Mouse (Mus musculus): ENCODE data around the gene Foxa2. TPM values are rescaled to one million over a fixed set of nuclear protein-coding genes. Genes with fewer than 3 reads are reported as not detected.

The Foxa2 gene
- not detected in 2 replicates for polyA plus RNA-seq (2011; ENCODE audit: insufficient read length, low read depth, missing spikeins)

GRCm38 (mm10) chr2:148046799-148047165, at the start of gene Foxa2:
TSS of gene Foxa2 (minus strand) at chr2:148046969.
- H3K4me1 ChIP-seq (ENCODE audit: control insufficient read depth, insufficient read depth, low read length): no peaks in the 10 kb centered on the region
- no peak for TF ChIP-seq CTCF (IDR thresholded peaks at IDR 0.05; ENCODE audit: borderline replicate concordance, insufficient read depth, low read length)
- TF ChIP-seq POLR2A (IDR thresholded peaks at IDR 0.05; ENCODE audit: low read depth, low read length): no peak
- H3K27ac ChIP-seq (ENCODE audit: insufficient read depth, low read length): no peak within 1 kb of the TSS
- H3K4me3 ChIP-seq (ENCODE audit: insufficient read depth, low read length): no peak within 1 kb of the TSS

DNA sequence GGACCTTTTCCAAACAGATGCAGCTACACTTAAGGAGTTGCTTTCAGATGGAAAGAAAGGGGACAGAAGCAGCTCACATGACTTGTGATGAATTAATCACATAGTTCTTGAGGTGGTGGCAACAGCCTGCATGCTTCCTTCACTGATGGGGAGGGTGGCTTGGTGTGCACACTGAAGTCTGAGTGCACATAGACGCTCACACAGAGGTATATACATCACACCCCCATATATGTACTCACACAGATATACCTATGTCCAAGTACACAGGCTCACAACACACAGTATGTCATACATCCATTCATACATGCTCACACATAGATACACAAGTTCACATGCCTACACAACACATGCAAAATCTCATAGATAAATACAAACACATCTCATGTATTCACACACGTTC, 45.3 kb upstream of the Foxa2 start:
- H3K4me3 ChIP-seq (ENCODE audit: insufficient read depth, low read length): no peak overlapping the region
- no peak for TF ChIP-seq CTCF (IDR thresholded peaks at IDR 0.05; ENCODE audit: borderline replicate concordance, insufficient read depth, low read length)
- no peaks in the 10 kb centered on the region for H3K4me1 ChIP-seq (ENCODE audit: control insufficient read depth, insufficient read depth, low read length)
- no peak overlapping the region for H3K27ac ChIP-seq (ENCODE audit: insufficient read depth, low read length)

DNA sequence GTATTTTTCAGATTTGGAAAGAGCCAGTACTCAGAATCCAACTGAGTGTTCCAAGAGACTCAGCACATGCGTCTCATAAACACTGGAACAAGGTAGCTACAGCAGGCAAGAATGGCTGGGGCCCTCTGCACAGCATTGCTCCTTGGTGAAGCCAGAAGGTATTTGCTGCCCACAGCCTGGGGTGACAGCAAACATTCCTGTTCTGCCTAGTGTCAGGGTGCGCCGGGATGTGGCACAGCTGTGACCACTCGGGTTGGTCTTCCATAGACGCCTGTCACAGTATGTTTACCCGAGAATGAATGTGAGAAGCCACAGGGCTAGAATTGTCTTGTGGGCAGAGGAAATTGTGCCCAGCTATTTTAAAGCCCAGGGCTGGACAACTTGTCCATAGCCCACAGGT, 44.9 kb upstream of the Foxa2 start:
- H3K4me3 ChIP-seq (ENCODE audit: insufficient read depth, low read length): no peak overlapping the region
- H3K4me1 ChIP-seq (ENCODE audit: control insufficient read depth, insufficient read depth, low read length): no peaks in the 10 kb centered on the region
- no peak for TF ChIP-seq CTCF (IDR thresholded peaks at IDR 0.05; ENCODE audit: borderline replicate concordance, insufficient read depth, low read length)
- TF ChIP-seq POLR2A (IDR thresholded peaks at IDR 0.05; ENCODE audit: low read depth, low read length): no peak
- no peak overlapping the region for H3K27ac ChIP-seq (ENCODE audit: insufficient read depth, low read length)

GRCm38 (mm10) chr2:148090071-148090470, 43.3 kb upstream of the Foxa2 start:
- Histone ChIP-seq H3K4me1 (ENCODE audit: control insufficient read depth, insufficient read depth, low read length) (no peaks in the 10 kb centered on the region), H3K4me3 (ENCODE audit: insufficient read depth, low read length) (no peak overlapping the region)
- no peak for TF ChIP-seq POLR2A (IDR thresholded peaks at IDR 0.05; ENCODE audit: low read depth, low read length)
- no peak for TF ChIP-seq CTCF (IDR thresholded peaks at IDR 0.05; ENCODE audit: borderline replicate concordance, insufficient read depth, low read length)

GRCm38 (mm10) chr2:148085529-148085928, 38.8 kb upstream of the Foxa2 start:
- Histone ChIP-seq H3K4me3 (ENCODE audit: insufficient read depth, low read length) (no peak overlapping the region), H3K4me1 (ENCODE audit: control insufficient read depth, insufficient read depth, low read length) (no peaks in the 10 kb centered on the region), H3K27ac (ENCODE audit: insufficient read depth, low read length) (no peak overlapping the region)
- no peak for TF ChIP-seq POLR2A (IDR thresholded peaks at IDR 0.05; ENCODE audit: low read depth, low read length)
- TF ChIP-seq CTCF (IDR thresholded peaks at IDR 0.05; ENCODE audit: borderline replicate concordance, insufficient read depth, low read length): no peak

More at GRCm38 (mm10) chr2:148090071-148090470, 43.3 kb upstream of the Foxa2 start:
- no peak overlapping the region for H3K27ac ChIP-seq (ENCODE audit: insufficient read depth, low read length)

DNA sequence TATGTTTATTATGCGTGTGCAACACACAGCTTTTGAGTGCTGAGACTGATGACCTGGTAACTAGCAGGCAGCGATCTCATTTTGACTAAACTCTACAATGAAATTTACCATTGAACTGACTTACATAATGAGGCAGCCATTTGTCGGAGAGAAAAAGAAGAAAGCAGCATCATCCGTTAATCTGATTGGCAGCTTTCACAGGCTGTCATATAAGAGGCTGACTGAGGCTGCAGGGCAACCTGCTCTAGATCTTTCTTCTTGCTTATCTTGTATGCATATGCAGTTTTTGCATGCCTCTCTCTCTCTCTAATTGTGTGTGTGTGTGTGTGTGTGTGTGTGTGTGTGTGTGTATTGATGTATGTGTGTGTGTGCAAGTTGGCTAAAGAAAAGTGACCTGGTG, 38.4 kb upstream of the Foxa2 start:
- Histone ChIP-seq H3K4me3 (ENCODE audit: insufficient read depth, low read length) (no peak overlapping the region), H3K4me1 (ENCODE audit: control insufficient read depth, insufficient read depth, low read length) (no peaks in the 10 kb centered on the region), H3K27ac (ENCODE audit: insufficient read depth, low read length) (no peak overlapping the region)
- TF ChIP-seq CTCF (IDR thresholded peaks at IDR 0.05; ENCODE audit: borderline replicate concordance, insufficient read depth, low read length): no peak
- no peak for TF ChIP-seq POLR2A (IDR thresholded peaks at IDR 0.05; ENCODE audit: low read depth, low read length)

GRCm38 (mm10) chr2:148082283-148082682, 35.5 kb upstream of the Foxa2 start:
- no peak for TF ChIP-seq POLR2A (IDR thresholded peaks at IDR 0.05; ENCODE audit: low read depth, low read length)
- peak; percentile 66 for TF ChIP-seq CTCF (IDR thresholded peaks at IDR 0.05; ENCODE audit: borderline replicate concordance, insufficient read depth, low read length)
- no peak overlapping the region for H3K27ac ChIP-seq (ENCODE audit: insufficient read depth, low read length)
- H3K4me3 ChIP-seq (ENCODE audit: insufficient read depth, low read length): no peak overlapping the region
- H3K4me1 ChIP-seq (ENCODE audit: control insufficient read depth, insufficient read depth, low read length): no peaks in the 10 kb centered on the region

GRCm38 (mm10) chr2:148060705-148061104, 13.9 kb upstream of the Foxa2 start:
- Histone ChIP-seq H3K27ac (ENCODE audit: insufficient read depth, low read length) (no peak overlapping the region), H3K4me3 (ENCODE audit: insufficient read depth, low read length) (no peak overlapping the region), H3K4me1 (ENCODE audit: control insufficient read depth, insufficient read depth, low read length) (no peaks in the 10 kb centered on the region)
- TF ChIP-seq CTCF (IDR thresholded peaks at IDR 0.05; ENCODE audit: borderline replicate concordance, insufficient read depth, low read length) (no peak), POLR2A (IDR thresholded peaks at IDR 0.05; ENCODE audit: low read depth, low read length) (no peak)

DNA sequence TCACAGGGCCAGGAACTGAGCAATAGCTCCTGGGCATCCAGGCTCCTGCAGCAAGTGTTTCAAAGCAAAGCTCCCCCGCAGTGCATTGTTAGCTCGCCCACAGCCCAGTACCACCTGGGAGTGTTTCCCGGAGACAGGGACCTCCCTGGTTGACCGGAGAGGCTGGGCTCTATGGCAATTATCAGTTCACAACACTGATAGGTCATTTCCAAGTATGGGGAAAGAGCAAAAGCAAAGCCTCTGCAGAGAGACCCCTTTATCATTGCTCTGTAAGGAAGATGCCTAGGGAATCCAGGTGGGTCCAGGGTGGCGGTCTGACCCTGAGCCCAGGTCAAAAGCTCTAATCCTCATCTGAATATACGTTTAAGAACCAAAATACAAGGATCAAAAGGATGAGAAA, 6.6 kb upstream of the Foxa2 start:
- Histone ChIP-seq H3K4me1 (ENCODE audit: control insufficient read depth, insufficient read depth, low read length) (no peaks in the 10 kb centered on the region), H3K4me3 (ENCODE audit: insufficient read depth, low read length) (no peak overlapping the region), H3K27ac (ENCODE audit: insufficient read depth, low read length) (no peak overlapping the region)
- no peak for TF ChIP-seq POLR2A (IDR thresholded peaks at IDR 0.05; ENCODE audit: low read depth, low read length)
- TF ChIP-seq CTCF (IDR thresholded peaks at IDR 0.05; ENCODE audit: borderline replicate concordance, insufficient read depth, low read length): no peak

DNA sequence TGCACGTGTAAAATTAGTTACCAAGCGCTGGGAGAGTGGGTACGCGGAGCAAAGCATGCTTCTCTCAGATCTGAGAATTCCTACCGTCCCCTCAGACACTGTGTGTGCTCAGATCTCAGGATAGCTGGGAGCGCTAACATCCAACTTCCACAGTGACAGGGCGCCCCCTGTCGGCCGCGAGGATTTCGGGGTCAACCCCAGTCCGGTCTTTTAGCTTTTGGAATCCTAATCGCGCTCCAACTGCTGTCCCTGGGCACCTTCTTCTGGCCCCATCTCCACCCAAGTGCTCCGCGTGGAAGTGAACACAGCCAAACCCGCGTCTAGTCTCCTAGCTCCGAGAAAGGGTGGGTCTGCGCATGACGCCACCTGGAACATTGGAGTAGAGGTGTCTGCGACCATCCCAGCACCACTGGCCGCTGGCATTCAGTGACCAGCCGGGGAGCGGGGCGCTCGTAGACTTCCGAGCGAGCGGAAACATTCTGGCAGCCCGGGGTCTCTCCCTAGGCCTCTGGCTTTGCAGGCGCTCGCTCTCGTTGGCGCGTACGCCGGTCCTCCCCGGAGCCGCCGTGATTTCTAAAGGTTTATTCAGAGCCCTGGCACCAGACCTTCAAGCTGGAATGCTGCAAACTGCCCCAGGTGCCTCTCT, 1.8 kb upstream of the Foxa2 start:
- Histone ChIP-seq H3K4me1 (ENCODE audit: control insufficient read depth, insufficient read depth, low read length) (no peaks in the 10 kb centered on the region), H3K4me3 (ENCODE audit: insufficient read depth, low read length) (no peak overlapping the region; the same call in 1 of the 2 replicates), H3K27ac (ENCODE audit: insufficient read depth, low read length) (no peak overlapping the region)
- peak; percentile 55 for TF ChIP-seq CTCF (IDR thresholded peaks at IDR 0.05; ENCODE audit: borderline replicate concordance, insufficient read depth, low read length)
- TF ChIP-seq POLR2A (IDR thresholded peaks at IDR 0.05; ENCODE audit: low read depth, low read length): no peak
